Mouse (Mus musculus) embryonic facial prominence, embryonic 10.5 days (tissue): ENCODE measurements around the gene Pdk4. TPM values are rescaled to one million over a fixed set of nuclear protein-coding genes. Genes with fewer than 3 reads are reported as not detected.

Experiments used
- DNase-seq: peaks from one replicate; pipeline ENCODE4 v3.0.0-alpha.2; 2017; ENCODE audit warnings: low spot score
- H3K27ac ChIP-seq: fragments of 300-500 bp; sonication (generic); replicated peaks from 2 replicates; pipeline ENCODE4 v1.5.1; 2016; ENCODE audit warnings: mild to moderate bottlenecking
- H3K27me3 ChIP-seq: fragments of 300-500 bp; sonication (generic); replicated peaks from 2 replicates; pipeline ENCODE4 v1.6.1; 2016; ENCODE audit warnings: low read depth, mild to moderate bottlenecking; ENCODE audit not compliant: poor library complexity, severe bottlenecking
- H3K36me3 ChIP-seq: fragments of 300-500 bp; sonication (generic); replicated peaks from 2 replicates; pipeline ENCODE4 v1.6.1; 2016; ENCODE audit warnings: mild to moderate bottlenecking, moderate library complexity
- H3K4me1 ChIP-seq: fragments of 300-500 bp; sonication (generic); 2 replicates; pipeline ENCODE4 v1.6.1; 2016
- H3K4me3 ChIP-seq: fragments of 300-500 bp; sonication (generic); 2 replicates; pipeline ENCODE4 v1.5.1; 2016; ENCODE audit warnings: mild to moderate bottlenecking, moderate library complexity
- H3K9me3 ChIP-seq: fragments of 300-500 bp; sonication (generic); 2 replicates; pipeline ENCODE4 v1.6.1; 2016; ENCODE audit warnings: mild to moderate bottlenecking
- WGBS: fragments of 180-500 bp; shearing (Covaris S2); methylation state at CpG from one replicate; pipeline ENCODE4 v1.1.7; 2016; 5-methylcytosine and 5-hydroxymethylcytosine counted together
- polyA plus RNA-seq: library from polyadenylated mRNA; unstranded; fragments of >200 nt; fragmentation: Nextera tagmentation; extraction: Ambion mirVana; gene quantifications from 2 replicates; pipeline ENCODE4 v1.2.1, GENCODE M21; 2016

The Pdk4 gene
- polyA plus RNA-seq: 0.55 and 0.60 TPM in 2 replicates

GRCm38 (mm10) chr6:5495961-5496853 is at the start of gene Pdk4:
Pdk4 (minus strand) TSS chr6:5496309.
- no peaks in the 10 kb centered on the region for H3K36me3 ChIP-seq
- peak within 1 kb of the TSS; percentile 67; the same call in 1 of the 2 replicates for H3K27ac ChIP-seq
- H3K4me1 ChIP-seq: peaks cover 13% of the 10 kb centered on the region
- 2% methylated on average over 43 of the region's 43 CpGs for WGBS
- no peaks in the 10 kb centered on the region for H3K9me3 ChIP-seq
- peak; percentile 72 for DNase-seq
- peak within 1 kb of the TSS; percentile 67 for H3K4me3 ChIP-seq
- peaks cover 19% of the 10 kb centered on the region for H3K27me3 ChIP-seq

DNA sequence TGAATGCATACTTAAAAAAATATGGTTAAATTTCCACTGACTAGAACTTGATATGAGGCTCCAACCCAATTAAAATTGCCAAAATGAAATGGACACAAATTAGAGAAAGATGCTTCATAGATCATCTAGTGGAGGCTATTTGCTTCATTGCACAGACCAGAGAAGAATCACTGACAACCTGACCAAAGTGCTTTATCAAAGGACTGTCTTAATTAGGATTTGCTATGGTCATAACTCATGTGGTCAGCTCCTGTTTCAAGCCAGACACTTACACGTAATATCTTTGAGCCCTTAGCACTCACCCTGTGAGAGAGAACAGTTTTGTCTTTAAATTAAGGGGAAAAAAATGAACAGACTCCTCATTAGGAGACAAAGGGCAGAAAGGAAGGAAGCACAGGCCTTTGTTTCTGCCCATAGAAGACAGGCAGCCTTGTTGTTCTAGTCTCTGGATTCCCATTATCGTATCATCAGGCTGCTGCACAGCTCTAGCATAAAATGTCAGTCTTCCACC is 41.8 kb upstream of the Pdk4 start:
- H3K36me3 ChIP-seq: no peaks in the 10 kb centered on the region
- H3K9me3 ChIP-seq: no peaks in the 10 kb centered on the region
- WGBS: 75% methylated on average over 2 of the region's 2 CpGs

GRCm38 (mm10) chr6:5535754-5536153 is 39.6 kb upstream of the Pdk4 start:
- no peak for DNase-seq

More for the DNA sequence above, 41.8 kb upstream of the Pdk4 start:
- no peak overlapping the region for H3K27ac ChIP-seq
- H3K4me3 ChIP-seq: no peak overlapping the region
- H3K27me3 ChIP-seq: no peaks in the 10 kb centered on the region
- no peak for DNase-seq
- no peaks in the 10 kb centered on the region for H3K4me1 ChIP-seq

GRCm38 (mm10) chr6:5517091-5517490 is 21.0 kb upstream of the Pdk4 start:
- DNase-seq: no peak
- WGBS: 78% methylated on average over 5 of the region's 5 CpGs
- no peak overlapping the region for H3K4me3 ChIP-seq
- no peaks in the 10 kb centered on the region for H3K9me3 ChIP-seq
- H3K27me3 ChIP-seq: no peaks in the 10 kb centered on the region
- H3K4me1 ChIP-seq: no peaks in the 10 kb centered on the region
- no peak overlapping the region for H3K27ac ChIP-seq
- no peaks in the 10 kb centered on the region for H3K36me3 ChIP-seq

More at GRCm38 (mm10) chr6:5535754-5536153, 39.6 kb upstream of the Pdk4 start:
- Histone ChIP-seq H3K4me3 (no peak overlapping the region), H3K27me3 (no peaks in the 10 kb centered on the region), H3K27ac (no peak overlapping the region), H3K4me1 (no peaks in the 10 kb centered on the region), H3K9me3 (no peaks in the 10 kb centered on the region), H3K36me3 (no peaks in the 10 kb centered on the region)

DNA sequence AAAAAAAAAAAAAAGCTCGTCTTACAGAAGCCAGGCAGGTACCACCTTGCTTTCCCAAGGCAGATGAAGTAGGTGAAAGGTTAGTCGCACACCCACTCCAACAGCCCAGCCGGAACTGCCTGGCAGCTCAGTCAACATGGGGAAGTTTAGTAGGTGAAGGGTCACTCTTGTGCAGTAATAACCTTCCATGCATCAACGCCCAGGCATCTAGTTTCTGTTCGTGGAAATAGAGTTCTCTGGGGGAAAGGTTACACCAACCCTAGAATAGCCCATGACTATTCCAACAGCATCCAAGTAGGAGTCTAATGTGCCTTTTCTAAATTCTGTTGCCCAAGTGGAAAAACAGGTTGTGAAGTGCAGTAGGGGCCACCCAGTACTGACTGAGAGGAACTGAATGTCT is 13.6 kb upstream of the Pdk4 start:
- Histone ChIP-seq H3K4me3 (no peak overlapping the region), H3K36me3 (no peaks in the 10 kb centered on the region), H3K27me3 (no peaks in the 10 kb centered on the region), H3K4me1 (peaks cover 15% of the 10 kb centered on the region), H3K9me3 (no peaks in the 10 kb centered on the region), H3K27ac (no peak overlapping the region)
- DNase-seq: peak; percentile 33
- WGBS: 38% methylated on average over 5 of the region's 5 CpGs

GRCm38 (mm10) chr6:5509303-5509702 is 13.2 kb upstream of the Pdk4 start:
- DNase-seq: no peak
- H3K9me3 ChIP-seq: no peaks in the 10 kb centered on the region
- H3K27ac ChIP-seq: no peak overlapping the region
- H3K27me3 ChIP-seq: no peaks in the 10 kb centered on the region
- H3K36me3 ChIP-seq: no peaks in the 10 kb centered on the region
- 56% methylated on average over 5 of the region's 5 CpGs for whole genome bisulfite sequencing
- H3K4me3 ChIP-seq: no peak overlapping the region
- H3K4me1 ChIP-seq: peaks cover 15% of the 10 kb centered on the region

GRCm38 (mm10) chr6:5507821-5508220 is 11.7 kb upstream of the Pdk4 start:
- peaks cover 15% of the 10 kb centered on the region for H3K4me1 ChIP-seq
- H3K27me3 ChIP-seq: no peaks in the 10 kb centered on the region
- no peak for DNase-seq
- no peaks in the 10 kb centered on the region for H3K36me3 ChIP-seq
- no peak overlapping the region for H3K4me3 ChIP-seq
- H3K27ac ChIP-seq: no peak overlapping the region
- no peaks in the 10 kb centered on the region for H3K9me3 ChIP-seq
- 80% methylated on average over 5 of the region's 5 CpGs for WGBS

GRCm38 (mm10) chr6:5506271-5506670 is 10.2 kb upstream of the Pdk4 start:
- Histone ChIP-seq H3K27me3 (no peaks in the 10 kb centered on the region), H3K27ac (no peak overlapping the region), H3K36me3 (no peaks in the 10 kb centered on the region), H3K4me3 (no peak overlapping the region), H3K4me1 (peaks cover 15% of the 10 kb centered on the region), H3K9me3 (no peaks in the 10 kb centered on the region)
- DNase-seq: no peak
- 93% methylated on average over 3 of the region's 3 CpGs for WGBS

- Histone ChIP-seq H3K4me1 (no peaks in the 10 kb centered on the region), H3K27ac (no peak overlapping the region), H3K4me3 (no peak overlapping the region), H3K27me3 (0 out of 2 replicates have a peak, but pooled peaks cover under 1% of the 10 kb centered on the region), H3K36me3 (no peaks in the 10 kb centered on the region), H3K9me3 (no peaks in the 10 kb centered on the region)
- WGBS: 89% methylated on average over 1 of the region's 1 CpGs
- no peak for DNase-seq
These were observed 6.7 kb upstream of the Pdk4 start for GRCm38 (mm10) chr6:5502810-5503209.

DNA sequence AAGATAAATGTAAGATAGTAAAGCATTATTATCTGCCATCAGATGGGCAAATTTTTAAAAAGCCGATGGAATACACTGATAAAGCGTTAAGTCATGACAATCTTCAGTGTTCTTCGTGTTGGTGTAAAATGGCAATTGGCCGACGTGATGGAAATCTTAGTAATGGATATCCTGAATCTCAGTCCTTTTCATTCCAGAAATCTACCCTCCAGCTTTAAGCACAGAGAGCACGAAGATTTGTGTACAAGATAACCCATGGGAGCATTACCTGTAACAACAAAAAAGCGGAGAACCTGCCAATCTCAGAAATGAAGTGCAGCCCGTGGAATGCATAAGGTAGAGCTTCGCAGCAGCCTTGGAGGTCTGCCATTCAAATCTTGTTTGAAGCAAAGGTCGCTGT is 5.4 kb upstream of the Pdk4 start:
- Histone ChIP-seq H3K9me3 (no peaks in the 10 kb centered on the region), H3K27ac (no peak overlapping the region), H3K27me3 (peaks cover 12% of the 10 kb centered on the region), H3K4me1 (peaks cover 4% of the 10 kb centered on the region; the same call in 1 of the 2 replicates), H3K4me3 (no peak overlapping the region), H3K36me3 (no peaks in the 10 kb centered on the region)
- no peak for DNase-seq
- 86% methylated on average over 10 of the region's 10 CpGs for WGBS

GRCm38 (mm10) chr6:5498740-5499139 is 2.6 kb upstream of the Pdk4 start:
- no peak for DNase-seq
- Histone ChIP-seq H3K27me3 (peaks cover 19% of the 10 kb centered on the region), H3K36me3 (no peaks in the 10 kb centered on the region), H3K27ac (no peak overlapping the region), H3K4me1 (peaks cover 13% of the 10 kb centered on the region), H3K4me3 (no peak overlapping the region), H3K9me3 (no peaks in the 10 kb centered on the region)
- WGBS: 90% methylated on average over 11 of the region's 11 CpGs

DNA sequence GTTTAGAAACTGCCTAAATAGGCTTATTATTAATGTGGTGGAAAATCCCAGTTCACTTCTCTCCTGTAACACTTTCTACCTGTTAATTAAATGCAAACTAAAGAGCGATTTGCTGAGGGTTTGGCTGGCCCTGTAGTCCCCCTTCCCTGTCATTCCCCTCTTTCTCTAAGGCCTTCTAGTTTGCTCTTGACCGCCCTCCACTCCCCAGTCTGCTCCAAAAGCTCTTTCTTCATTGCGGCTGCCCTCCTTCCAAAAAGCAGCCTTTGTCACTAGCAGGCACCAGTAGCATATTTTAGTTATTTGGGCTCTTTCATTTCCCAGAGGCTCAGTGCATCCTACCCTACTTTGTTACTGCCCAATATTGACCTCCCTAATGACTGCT is 736 bp upstream of the Pdk4 start:
- peaks cover 13% of the 10 kb centered on the region for H3K4me1 ChIP-seq
- peaks cover 19% of the 10 kb centered on the region for H3K27me3 ChIP-seq
- H3K36me3 ChIP-seq: no peaks in the 10 kb centered on the region
- peak overlapping the region; percentile 67 for H3K4me3 ChIP-seq
- no peak overlapping the region for H3K27ac ChIP-seq
- no peaks in the 10 kb centered on the region for H3K9me3 ChIP-seq
- DNase-seq: no peak
- WGBS: 38% methylated on average over 3 of the region's 3 CpGs

DNA sequence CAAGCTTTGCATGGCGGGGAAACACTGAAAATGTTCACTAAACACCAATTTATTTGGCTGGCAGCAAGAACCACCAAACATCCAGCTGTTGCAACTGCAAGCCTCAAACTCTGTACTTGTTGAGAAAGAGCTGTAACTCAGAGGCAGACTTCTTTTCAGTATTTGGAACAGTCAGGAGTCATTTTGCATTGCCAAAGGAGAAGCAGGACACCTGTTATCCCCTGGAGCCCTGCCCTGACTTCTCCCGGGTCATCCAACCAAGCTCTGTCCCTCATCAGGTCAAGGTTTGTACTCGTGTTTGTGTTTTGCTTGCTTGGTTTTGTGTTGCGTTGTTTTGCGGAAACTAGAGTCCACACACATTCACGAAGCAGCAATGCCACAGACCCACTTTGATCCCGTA is 11.1 kb downstream of the Pdk4 start:
- no peaks in the 10 kb centered on the region for H3K27me3 ChIP-seq
- DNase-seq: no peak
- peaks cover 5% of the 10 kb centered on the region for H3K4me1 ChIP-seq
- H3K4me3 ChIP-seq: no peak overlapping the region
- H3K9me3 ChIP-seq: no peaks in the 10 kb centered on the region
- no peaks in the 10 kb centered on the region for H3K36me3 ChIP-seq
- WGBS: 89% methylated on average over 7 of the region's 7 CpGs
- H3K27ac ChIP-seq: no peak overlapping the region
